Mouse (Mus musculus) lung, adult 2 months (tissue): Measurements from ENCODE around the gene Cdh12. TPM values are rescaled to one million over a fixed set of nuclear protein-coding genes. Genes with fewer than 3 reads are reported as not detected.

Experiments used
- DNase-seq: peaks from one replicate; pipeline ENCODE4 v3.0.0; 2022
- H3K4me1 ChIP-seq: fragments of 200-500 bp; 2 replicates; pipeline ENCODE4 v1.6.1; 2011; ENCODE audit warnings: low read length; ENCODE audit not compliant: control insufficient read depth, insufficient read depth
- H3K4me3 ChIP-seq: fragments of 200-500 bp; replicated peaks from 2 replicates; pipeline ENCODE3; 2011; ENCODE audit warnings: low read depth, mild to moderate bottlenecking, control low read depth, low read length; ENCODE audit errors: extremely low read depth
- CTCF ChIP-seq: fragments of 200-500 bp; IDR thresholded peaks from 2 replicates; pipeline ENCODE4 v1.5.1; 2011; ENCODE audit warnings: mild to moderate bottlenecking, low read length, control low read depth; ENCODE audit not compliant: insufficient read depth
- POLR2A ChIP-seq: fragments of 200-500 bp; IDR thresholded peaks from 2 replicates; pipeline ENCODE4 v1.6.1; 2011; ENCODE audit warnings: low read depth, mild to moderate bottlenecking, control low read depth, low read length, borderline replicate concordance; ENCODE audit errors: extremely low read depth
- WGBS: fragments of 180-500 bp; shearing (Covaris S2); methylation state at CpG from one replicate; pipeline ENCODE4 v1.1.7; 2018; 5-methylcytosine and 5-hydroxymethylcytosine counted together
- polyA plus RNA-seq: library from polyadenylated mRNA; depleted of rRNA; stranded (reverse); fragments of >200 nt; gene quantifications from 2 replicates; pipeline ENCODE4 v1.2.3, GENCODE M21; 2012; rRNA removed

Gene Cdh12
- polyA plus RNA-seq, 1 experiment = not detected

DNA sequence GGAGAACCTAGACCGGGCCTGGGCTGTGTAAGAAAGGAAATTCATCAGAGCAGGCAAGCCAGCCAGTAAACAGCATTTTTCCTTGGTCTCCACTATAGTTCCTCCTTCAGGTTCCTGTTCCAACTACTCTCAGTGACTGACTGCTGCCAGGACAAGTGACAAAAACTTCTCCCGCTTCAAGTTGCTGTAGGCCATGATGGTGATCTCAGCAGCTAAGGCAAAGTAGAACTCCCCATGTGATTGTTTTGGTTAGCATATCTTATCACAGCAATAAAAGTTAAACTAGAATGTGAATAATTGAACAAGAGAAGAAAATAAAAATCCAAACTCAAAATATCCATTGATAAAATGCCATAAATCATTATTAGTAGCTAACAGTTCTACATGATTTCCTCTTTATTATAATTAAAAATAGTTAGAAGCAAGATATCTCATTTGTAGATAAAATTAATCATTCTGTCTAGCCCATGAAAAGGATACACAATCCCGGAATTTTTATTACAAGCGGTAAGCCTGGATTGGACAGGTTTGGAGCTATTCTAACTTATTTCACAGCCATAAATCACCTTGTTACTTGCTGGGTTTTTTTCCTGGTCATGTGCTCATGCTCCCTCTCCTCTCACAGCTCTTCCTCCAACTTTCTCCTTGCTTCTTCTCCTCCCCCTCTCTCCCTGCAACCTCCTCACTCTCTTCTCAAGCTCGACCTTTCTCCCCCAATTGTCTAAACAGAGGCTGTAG is 1117.4 kb downstream of the Cdh12 start:
- WGBS = 70% methylated on average over 5 of the region's 5 CpGs
- TF ChIP-seq POLR2A = no peak
- no peak for TF ChIP-seq CTCF
- no peak for DNase-seq
- H3K4me3 ChIP-seq = no peak overlapping the region
- H3K4me1 ChIP-seq = no peaks in the 10 kb centered on the region

DNA sequence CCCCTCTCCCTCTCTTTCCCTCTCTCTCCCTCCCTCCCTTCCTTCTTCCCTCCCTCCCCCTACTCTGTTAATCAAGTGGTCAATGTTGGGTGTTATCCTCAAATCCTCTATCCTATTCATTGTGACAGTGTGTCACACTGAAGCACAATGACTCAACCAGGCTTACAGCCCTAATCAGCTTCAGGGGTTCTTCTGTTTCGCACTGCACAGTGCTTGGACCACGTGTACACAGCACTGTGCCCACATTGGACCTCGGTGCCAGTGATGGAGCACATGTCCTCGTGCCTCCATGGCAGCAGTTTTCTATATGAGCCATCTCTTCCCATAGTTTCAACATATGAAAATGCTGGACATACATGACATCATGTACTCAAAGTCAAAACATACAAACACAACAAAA is 1155.4 kb downstream of the Cdh12 start:
- no peak for TF ChIP-seq POLR2A
- TF ChIP-seq CTCF = no peak
- DNase-seq = no peak
- WGBS = 59% methylated on average over 4 of the region's 4 CpGs
- Histone ChIP-seq H3K4me3 (no peak overlapping the region), H3K4me1 (no peaks in the 10 kb centered on the region)

Other genes with a start within 250 kb of the Cdh12 start
- not detected in 2 replicates for gene Acot10, start 217.5 kb downstream of the Cdh12 start, polyA plus RNA-seq